Mouse (Mus musculus) Patski (cell line): ENCODE measurements around the gene Egln1. TPM values are rescaled to one million over a fixed set of nuclear protein-coding genes. Genes with fewer than 3 reads are reported as not detected.

Source experiments
- ATAC-seq: fragments of 100-300 bp; one replicate; pipeline ENCODE4 v1.8.0; 2021
- CTCF ChIA-PET: fragments of 350-600 bp; sonication (Branson Sonifier 250); formaldehyde crosslinking; loops from one replicate; lab custom pipeline; 2022; ENCODE audit warnings: inconsistent platforms; lab: Charles Lee
- POLR2A ChIA-PET: fragments of 350-600 bp; sonication (Branson Sonifier 250); formaldehyde crosslinking; loops from one replicate; lab custom pipeline; 2022; ENCODE audit warnings: antibody characterized with exemption, inconsistent platforms; lab: Charles Lee
- DNase-seq: peaks from one replicate; pipeline ENCODE4 v3.0.0-alpha.2; 2011; ENCODE audit warnings: low read depth, low spot score
- H3K27me3 ChIP-seq: fragments of 371-371 bp; one replicate; pipeline ENCODE4 v1.5.1; 2021
- CTCF ChIP-seq: fragments of 100-300 bp; IDR thresholded peaks from one replicate; pipeline ENCODE4 v1.5.1; 2021
- in situ Hi-C: fragments of 300-500 bp; cut with MboI; formaldehyde crosslinking; loops from 3 replicates; pipeline ENCODE4 v1.11.1; 2018; ENCODE audit warnings: low pct_unique_long_range_greater_than_20kb, mixed read lengths
- polyA plus RNA-seq: library from polyadenylated mRNA; unstranded; gene quantifications from one replicate; pipeline ENCODE4 v1.2.3, GENCODE M21; 2021

Egln1 gene
- polyA plus RNA-seq, 1 experiment from 2014 or later, result 50.7 TPM

DNA sequence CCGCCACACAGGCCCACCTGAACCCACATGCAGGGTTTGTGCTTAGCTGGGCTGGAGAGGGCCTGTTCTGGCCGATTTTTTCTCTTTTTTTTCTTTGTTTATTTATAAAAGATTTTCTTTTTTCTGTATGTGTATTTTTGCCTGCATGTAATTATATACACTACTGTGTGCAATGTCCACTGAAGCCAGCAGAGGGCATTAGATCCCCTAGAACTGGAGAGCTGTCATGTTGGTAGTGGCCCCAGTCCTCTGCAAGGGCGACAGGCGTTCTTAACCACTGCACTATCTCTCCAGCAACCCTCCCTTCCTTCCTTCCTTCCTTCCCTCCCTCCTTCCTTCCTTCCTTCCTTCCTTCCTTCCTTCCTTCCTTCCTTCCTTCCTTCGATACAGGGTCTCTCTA lies 60.7 kb downstream of the Egln1 start:
- ATAC-seq (no peak), DNase-seq (no peak)
- no peak for TF ChIP-seq CTCF
- H3K27me3 ChIP-seq, result no peaks in the 10 kb centered on the region
- in situ Hi-C loops, result no loop called here
- ChIA-PET POLR2A (no interaction called here), CTCF (interaction anchor here (1.3 kb wide), 1 partner anchor 153 kb away, joined by 3 read pairs; no protein-coding TSS in a partner anchor)

- in situ Hi-C loops, result no loop called here
- no peak for ATAC-seq
Observed at GRCm38 (mm10) chr8:124878946-124879526, 70.1 kb downstream of the Egln1 start.

GRCm38 (mm10) chr8:124878141-124878540 lies 71.0 kb downstream of the Egln1 start:
- in situ Hi-C loops, result no loop called here
- ChIA-PET POLR2A (no interaction called here), CTCF (no interaction called here)
- DNase-seq (no peak), ATAC-seq (no peak)
- no peaks in the 10 kb centered on the region for H3K27me3 ChIP-seq
- no peak for TF ChIP-seq CTCF

More at GRCm38 (mm10) chr8:124878946-124879526, 70.1 kb downstream of the Egln1 start:
- POLR2A ChIA-PET, result interaction anchor here (0.8 to 1.1 kb wide), 3 partner anchors 8 to 69 kb away, joined by 3 read pairs; no protein-coding TSS in a partner anchor
- CTCF ChIA-PET, result no interaction called here
- no peak for TF ChIP-seq CTCF
- DNase-seq, result no peak
- H3K27me3 ChIP-seq, result no peaks in the 10 kb centered on the region

DNA sequence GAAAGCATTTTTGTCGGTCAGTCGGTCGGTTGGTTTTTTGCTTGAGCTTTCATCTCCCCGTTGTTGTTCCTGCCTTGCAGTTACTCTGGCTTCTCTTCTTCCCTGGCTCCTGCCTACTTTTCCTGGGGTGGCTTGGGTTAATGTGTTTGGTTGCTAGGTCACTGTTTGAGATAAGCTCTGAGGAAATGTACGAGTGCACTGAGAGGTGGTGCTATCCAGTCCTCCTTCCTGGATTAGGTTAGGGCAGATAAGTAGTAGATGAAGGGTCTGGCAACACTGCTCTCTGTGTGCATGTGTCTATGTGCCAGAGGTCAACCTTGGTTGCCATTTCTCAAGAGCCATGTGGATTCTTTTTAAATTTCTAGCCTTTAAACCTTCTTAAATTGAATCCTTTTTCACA lies 76.4 kb downstream of the Egln1 start:
- in situ Hi-C loops, result no loop called here
- ChIA-PET POLR2A (no interaction called here), CTCF (no interaction called here)
- TF ChIP-seq CTCF, result no peak
- DNase-seq (no peak), ATAC-seq (no peak)
- no peaks in the 10 kb centered on the region for H3K27me3 ChIP-seq

DNA sequence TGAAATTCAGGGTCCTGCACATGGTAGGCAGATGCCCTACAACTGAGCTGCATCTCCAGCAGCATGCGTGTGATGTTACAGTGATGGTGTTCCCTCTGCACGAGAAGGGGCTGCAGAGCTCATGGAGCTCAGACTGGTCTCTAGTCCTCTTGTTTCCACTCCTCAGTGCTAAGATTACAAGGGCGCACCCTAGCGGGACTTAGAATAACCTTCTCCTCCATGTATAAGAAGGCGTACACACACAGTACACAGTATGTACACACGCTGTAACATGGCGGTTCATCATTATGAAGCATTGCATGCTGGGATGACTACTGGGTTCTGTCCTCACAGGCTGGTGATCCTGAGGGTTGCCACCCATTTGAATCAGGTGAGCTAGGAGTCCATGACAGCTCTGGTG lies 77.0 kb downstream of the Egln1 start:
- POLR2A ChIA-PET, result no interaction called here
- DNase-seq, result no peak
- H3K27me3 ChIP-seq, result no peaks in the 10 kb centered on the region
- TF ChIP-seq CTCF, result no peak
- in situ Hi-C loops, result no loop called here
- no peak for ATAC-seq
- CTCF ChIA-PET, result no interaction called here

DNA sequence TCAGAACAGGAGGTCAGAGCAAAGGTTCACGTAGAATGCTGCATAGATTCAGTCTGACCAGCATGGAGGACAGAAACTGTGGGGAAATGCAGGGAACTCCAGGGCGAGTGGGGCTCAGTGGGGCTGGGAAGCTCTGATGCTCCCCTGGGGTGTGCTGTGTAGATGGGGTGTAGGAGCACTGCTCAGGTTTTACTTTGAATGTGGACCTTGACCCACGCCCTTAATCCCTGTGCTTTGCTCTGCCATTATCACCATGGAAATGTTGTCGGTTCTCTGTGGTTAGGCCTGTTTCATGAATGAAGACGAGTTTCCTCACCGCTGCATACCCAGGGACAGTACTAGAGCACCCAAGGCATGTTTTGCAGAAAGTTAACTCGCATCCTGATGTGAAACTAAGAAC lies 77.7 kb downstream of the Egln1 start:
- CTCF ChIA-PET, result no interaction called here
- H3K27me3 ChIP-seq, result no peaks in the 10 kb centered on the region
- no peak for TF ChIP-seq CTCF
- DNase-seq (no peak), ATAC-seq (no peak)
- in situ Hi-C loops, result no loop called here
- POLR2A ChIA-PET, result no interaction called here

- no peak for TF ChIP-seq CTCF
- no peak for DNase-seq
- POLR2A ChIA-PET, result interaction anchor here (0.8 kb wide), 1 partner anchor 16 kb away, joined by 4 read pairs; no protein-coding TSS in a partner anchor
- ATAC-seq, result no peak
- in situ Hi-C loops, result no loop called here
- CTCF ChIA-PET, result no interaction called here
- H3K27me3 ChIP-seq, result no peaks in the 10 kb centered on the region
Observed at GRCm38 (mm10) chr8:124869708-124870107, 79.4 kb downstream of the Egln1 start.

GRCm38 (mm10) chr8:124867126-124867525 lies 82.0 kb downstream of the Egln1 start:
- H3K27me3 ChIP-seq, result no peaks in the 10 kb centered on the region
- in situ Hi-C loops, result no loop called here
- CTCF ChIA-PET, result no interaction called here
- DNase-seq (no peak), ATAC-seq (no peak)
- POLR2A ChIA-PET, result no interaction called here
- TF ChIP-seq CTCF, result no peak

GRCm38 (mm10) chr8:124866669-124867068 lies 82.5 kb downstream of the Egln1 start:
- POLR2A ChIA-PET, result no interaction called here
- CTCF ChIA-PET, result no interaction called here
- in situ Hi-C loops, result no loop called here
- H3K27me3 ChIP-seq, result no peaks in the 10 kb centered on the region
- no peak for TF ChIP-seq CTCF
- ATAC-seq (no peak), DNase-seq (no peak)

DNA sequence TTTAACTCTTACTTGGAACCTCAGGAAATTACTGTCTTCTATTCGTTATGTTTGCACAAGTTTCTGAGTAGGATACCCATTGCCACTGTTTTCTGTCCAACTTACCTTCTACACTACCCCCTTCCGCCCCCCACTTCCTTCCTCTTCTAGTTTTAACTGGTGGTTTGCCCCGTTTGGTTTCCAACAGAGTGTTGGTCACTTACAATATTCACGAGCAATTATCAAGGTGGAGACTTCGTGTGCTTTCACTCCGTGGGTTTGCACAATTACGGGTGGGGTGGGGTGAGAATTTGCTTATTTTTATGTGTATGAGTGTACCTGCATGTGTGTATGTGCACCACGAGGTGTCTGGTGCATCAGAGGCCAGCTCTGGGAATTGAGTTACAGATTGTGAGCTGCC lies 85.4 kb downstream of the Egln1 start:
- in situ Hi-C loops, result no loop called here
- ATAC-seq, result no peak
- H3K27me3 ChIP-seq, result no peaks in the 10 kb centered on the region
- ChIA-PET CTCF (interaction anchor here (1.0 kb wide), 1 partner anchor 30 kb away, joined by 4 read pairs; no protein-coding TSS in a partner anchor), POLR2A (interaction anchor here (0.9 to 1.5 kb wide), 2 partner anchors 28 to 37 kb away, joined by 4 to 6 read pairs; no protein-coding TSS in a partner anchor)
- DNase-seq, result no peak
- no peak for TF ChIP-seq CTCF

GRCm38 (mm10) chr8:124863163-124863677 lies 85.9 kb downstream of the Egln1 start:
- in situ Hi-C loops, result no loop called here
- no peaks in the 10 kb centered on the region for H3K27me3 ChIP-seq
- ATAC-seq (peak; percentile 18), DNase-seq (peak; percentile 6)
- ChIA-PET POLR2A (interaction anchor here (1.2 to 1.5 kb wide), 2 partner anchors 18 to 27 kb away, joined by 3 to 6 read pairs; no protein-coding TSS in a partner anchor), CTCF (interaction anchor here (0.8 to 1.7 kb wide), 2 partner anchors 26 to 171 kb away, joined by 3 to 6 read pairs; no protein-coding TSS in a partner anchor)
- TF ChIP-seq CTCF, result no peak
